Mouse (Mus musculus) ES-E14 (cell line): ENCODE results near the gene Frmd5. TPM values are rescaled to one million over a fixed set of nuclear protein-coding genes. Genes with fewer than 3 reads are reported as not detected.

Experiments
- DNase-seq: peaks from one replicate; pipeline ENCODE4 v3.0.0-alpha.2; 2013; ENCODE audit warnings: low read depth, low spot score
- H3K27ac ChIP-seq: 2 replicates; pipeline ENCODE4 v1.5.1; 2012; ENCODE audit warnings: low read depth, mild to moderate bottlenecking, low read length, moderate library complexity, mixed read lengths; ENCODE audit not compliant: poor library complexity, insufficient read depth, severe bottlenecking
- H3K36me3 ChIP-seq: 2 replicates; pipeline ENCODE4 v1.6.1; 2012; ENCODE audit warnings: mild to moderate bottlenecking, low read length, moderate library complexity, mixed read lengths; ENCODE audit not compliant: control insufficient read depth, poor library complexity, insufficient read depth, severe bottlenecking
- H3K4me1 ChIP-seq, 2 experiments: fragments of 150-350 bp in 1 of 2; sonication (generic) in 1 of 2; 2 replicates each; pipeline ENCODE4 v1.6.1; 2012; ENCODE audit warnings: low read length in 2 of 2, mild to moderate bottlenecking in 1 of 2, mixed read lengths in 1 of 2; ENCODE audit not compliant: control insufficient read depth in 2 of 2, insufficient read depth in 2 of 2, poor library complexity in 1 of 2
- H3K4me3 ChIP-seq, 2 experiments: fragments of 150-350 bp in 1 of 2; sonication (generic) in 1 of 2; 2 replicates each; pipeline ENCODE4 v1.5.1; 2012; ENCODE audit warnings: low read length in 2 of 2, low read depth in 1 of 2, mild to moderate bottlenecking in 1 of 2, mixed read lengths in 1 of 2; ENCODE audit not compliant: insufficient read depth in 1 of 2, poor library complexity in 1 of 2, severe bottlenecking in 1 of 2
- H3K9ac ChIP-seq: 2 replicates; pipeline ENCODE4 v1.6.1; 2012; ENCODE audit warnings: low read depth, mild to moderate bottlenecking, low read length, mixed read lengths; ENCODE audit not compliant: poor library complexity, insufficient read depth, severe bottlenecking
- H3K9me3 ChIP-seq: fragments of 150-350 bp; sonication (generic); 2 replicates; pipeline ENCODE4 v1.6.1; 2012; ENCODE audit warnings: low read depth, mild to moderate bottlenecking, low read length; ENCODE audit not compliant: control insufficient read depth, insufficient read depth
- CHD2 ChIP-seq: IDR thresholded peaks from 2 replicates; pipeline ENCODE4 v1.6.1; 2014; ENCODE audit warnings: mild to moderate bottlenecking, low read depth, low read length, inconsistent platforms
- HCFC1 ChIP-seq: IDR thresholded peaks from 2 replicates; pipeline ENCODE4 v1.6.1; 2012; ENCODE audit warnings: low read length, inconsistent platforms, borderline replicate concordance; ENCODE audit not compliant: insufficient read depth
- MAFK ChIP-seq: IDR thresholded peaks from 2 replicates; pipeline ENCODE4 v1.6.1; 2014; ENCODE audit warnings: mild to moderate bottlenecking, low read depth, low read length, inconsistent platforms; ENCODE audit not compliant: insufficient read depth
- ZC3H11A ChIP-seq: IDR thresholded peaks from 2 replicates; pipeline ENCODE4 v1.6.1; 2012; ENCODE audit warnings: low read depth, mild to moderate bottlenecking, inconsistent platforms, low read length, borderline replicate concordance
- ZNF384 ChIP-seq: IDR thresholded peaks from 2 replicates; pipeline ENCODE4 v1.6.1; 2012; ENCODE audit warnings: low read depth, low read length, inconsistent platforms
- in situ Hi-C, 2 experiments: fragments of 600-800 bp; cut with MboI; formaldehyde crosslinking; loops; one replicate each; pipeline ENCODE4 v1.15.1; 2025; ENCODE audit warnings: low sequenced_read_pairs in 2 of 2, inconsistent platforms in 1 of 2; ENCODE audit not compliant: unreplicated experiment in 2 of 2
- total RNA-seq: library from RNA; depleted of rRNA; stranded (reverse); fragments of 300-350 nt; gene quantifications from 2 replicates; pipeline ENCODE4 v1.2.3, GENCODE M21; 2012

Frmd5 gene
- total RNA-seq, 1 experiment: 4.8 TPM

- Histone ChIP-seq H3K4me3 (no peak overlapping the region), H3K4me1 (peaks cover 3 to 6% of the 10 kb centered on the region in 2 experiments; a peak in 2 of 4 replicates), H3K9ac (no peak overlapping the region), H3K36me3 (no peaks in the 10 kb centered on the region), H3K27ac (no peak overlapping the region), H3K9me3 (no peaks in the 10 kb centered on the region)
- DNase-seq: no peak
- in situ Hi-C loops: no loop called here
- TF ChIP-seq MAFK: no peak
- TF ChIP-seq HCFC1: no peak
- TF ChIP-seq ZC3H11A: no peak
- no peak for TF ChIP-seq CHD2
- no peak for TF ChIP-seq ZNF384
Measured at GRCm38 (mm10) chr2:121625901-121626300, 181.0 kb downstream of the Frmd5 start.

GRCm38 (mm10) chr2:121621262-121622163 is 185.4 kb downstream of the Frmd5 start:
- no peak overlapping the region for H3K4me3 ChIP-seq
- H3K27ac ChIP-seq: no peak overlapping the region
- no peaks in the 10 kb centered on the region for H3K9me3 ChIP-seq
- no peaks in the 10 kb centered on the region for H3K36me3 ChIP-seq
- in situ Hi-C loops: no loop called here
- no peak overlapping the region for H3K9ac ChIP-seq
- H3K4me1 ChIP-seq: peaks cover 2 to 6% of the 10 kb centered on the region in 2 experiments; a peak in 2 of 4 replicates
- TF ChIP-seq MAFK (peak; percentile 6; the same call in 1 of the 2 replicates), ZNF384 (no peak)
- DNase-seq: peak; percentile 19

- H3K36me3 ChIP-seq: no peaks in the 10 kb centered on the region
- H3K27ac ChIP-seq: no peak overlapping the region
- no peak overlapping the region for H3K4me3 ChIP-seq
- peaks cover 2 to 6% of the 10 kb centered on the region in 2 experiments; a peak in 2 of 4 replicates for H3K4me1 ChIP-seq
- H3K9me3 ChIP-seq: no peaks in the 10 kb centered on the region
- in situ Hi-C loops: no loop called here
- no peak overlapping the region for H3K9ac ChIP-seq
- no peak for DNase-seq
- TF ChIP-seq CHD2 (no peak), ZNF384 (no peak), MAFK (no peak), ZC3H11A (no peak), HCFC1 (no peak)
Measured at GRCm38 (mm10) chr2:121620582-121621261, 186.2 kb downstream of the Frmd5 start.

DNA sequence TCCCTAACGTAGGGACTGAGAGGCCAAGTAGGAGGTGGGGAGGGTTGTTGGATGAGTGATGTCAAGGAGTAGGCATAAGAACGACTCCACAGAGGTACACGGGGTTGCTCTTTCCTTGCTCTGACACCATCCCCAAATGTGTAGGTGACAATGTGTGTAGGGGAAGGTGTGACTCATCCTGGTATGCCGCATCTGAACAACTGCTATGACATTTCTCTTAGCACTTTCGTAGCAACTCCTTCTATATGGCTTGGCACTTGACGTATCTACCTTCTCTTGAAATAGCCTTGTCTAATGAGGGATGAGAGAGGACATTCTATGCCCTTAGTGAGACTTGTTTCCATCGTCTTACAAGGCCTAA is 191.7 kb downstream of the Frmd5 start:
- H3K4me1 ChIP-seq: peaks cover 0 to 11% of the 10 kb centered on the region in 2 experiments; a peak in 1 of 4 replicates
- TF ChIP-seq MAFK (no peak), ZC3H11A (no peak), ZNF384 (no peak), CHD2 (no peak), HCFC1 (no peak)
- in situ Hi-C loops: no loop called here
- H3K9ac ChIP-seq: no peak overlapping the region
- no peak for DNase-seq
- H3K27ac ChIP-seq: no peak overlapping the region
- no peaks in the 10 kb centered on the region for H3K36me3 ChIP-seq
- H3K9me3 ChIP-seq: no peaks in the 10 kb centered on the region
- no peak overlapping the region for H3K4me3 ChIP-seq
